Mouse (Mus musculus): Measurements from ENCODE around the gene Filip1. TPM values are rescaled to one million over a fixed set of nuclear protein-coding genes. Genes with fewer than 3 reads are reported as not detected.

Filip1 gene
- polyA plus RNA-seq, 1 experiment from 2014 or later: 4.3 TPM

DNA sequence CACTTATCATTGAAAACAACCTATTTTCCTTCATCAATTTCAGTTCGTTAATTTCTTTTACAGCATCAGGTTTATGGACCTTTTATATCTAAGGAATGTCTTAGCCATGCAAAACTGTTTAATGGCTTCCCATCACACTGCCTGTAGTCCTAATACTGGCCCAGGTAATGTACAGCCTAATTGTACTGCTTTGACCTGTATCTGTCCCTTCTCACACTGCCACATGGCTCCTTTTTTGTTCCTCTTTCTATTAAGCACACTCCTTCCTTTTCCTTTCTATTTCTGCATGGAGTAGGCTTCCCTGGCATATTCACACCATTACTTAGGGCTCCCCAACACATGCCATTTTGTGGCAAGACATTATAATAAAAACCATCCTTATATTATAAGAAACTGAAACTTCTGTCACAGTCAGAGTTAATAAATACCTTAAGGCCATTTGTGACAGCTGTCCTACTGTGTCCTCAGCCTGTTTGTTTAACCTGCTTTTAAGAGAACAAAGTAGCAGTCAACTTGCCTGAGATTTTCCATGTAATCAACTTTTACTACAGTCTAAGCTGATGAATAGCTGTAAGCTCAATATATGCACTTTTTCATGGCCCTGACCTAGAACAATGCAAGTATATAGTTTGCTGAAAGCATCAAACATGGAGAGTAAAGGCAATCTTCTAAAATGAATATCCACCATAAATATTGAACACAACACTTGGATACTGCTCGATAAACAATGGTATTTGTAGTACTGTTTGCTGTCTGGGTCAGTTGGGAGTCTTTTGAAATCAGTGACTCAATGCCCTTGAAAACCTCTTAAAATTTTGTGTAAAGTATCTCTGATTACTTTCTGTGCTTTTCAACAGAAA is 227.5 kb downstream of the Filip1 start:
- H3K4me2 ChIP-seq (replicated peaks): no peak overlapping the region
- ATAC-seq (ENCODE audit: insufficient number of reproducible peaks, insufficient read depth, low FRiP score, low TSS enrichment): no peak
- no peak overlapping the region for H3K27ac ChIP-seq
- no peaks in the 10 kb centered on the region for H3K36me3 ChIP-seq
- no peak overlapping the region for H3K4me3 ChIP-seq
- peaks cover 4% of the 10 kb centered on the region; the same call in 1 of the 2 replicates for H3K4me1 ChIP-seq
- 90% methylated on average over 2 of the region's 2 CpGs for WGBS
- no peaks in the 10 kb centered on the region for H3K9me3 ChIP-seq
- H3K9ac ChIP-seq: no peak overlapping the region
- H3K27me3 ChIP-seq: no peaks in the 10 kb centered on the region

DNA sequence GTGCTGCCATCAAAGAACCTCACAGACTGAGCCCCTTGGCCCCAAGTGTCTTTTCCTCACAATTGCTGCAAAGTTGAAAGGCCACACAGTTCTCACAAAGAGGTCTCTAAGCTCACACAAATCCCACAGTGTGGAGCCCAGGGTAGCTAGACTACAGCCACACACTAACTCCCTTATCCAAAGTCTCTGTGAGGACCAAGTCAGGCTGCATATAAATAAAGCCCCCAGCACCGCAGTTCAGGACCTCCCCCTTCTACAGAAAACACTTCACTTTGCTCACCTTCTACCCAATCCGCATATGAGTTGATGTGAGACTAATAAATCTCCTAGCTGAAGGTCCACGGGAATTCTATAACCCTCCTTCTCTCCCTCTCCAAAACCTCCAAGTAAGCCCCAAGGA is 228.2 kb downstream of the Filip1 start:
- peaks cover 4% of the 10 kb centered on the region; the same call in 1 of the 2 replicates for H3K4me1 ChIP-seq
- no peaks in the 10 kb centered on the region for H3K36me3 ChIP-seq
- WGBS: 62% methylated on average over 3 of the region's 3 CpGs
- no peak overlapping the region for H3K4me3 ChIP-seq
- no peak for ATAC-seq (ENCODE audit: insufficient number of reproducible peaks, insufficient read depth, low FRiP score, low TSS enrichment)
- H3K27me3 ChIP-seq: no peaks in the 10 kb centered on the region
- no peak overlapping the region for H3K4me2 ChIP-seq (replicated peaks)
- H3K9ac ChIP-seq: no peak overlapping the region
- H3K9me3 ChIP-seq: no peaks in the 10 kb centered on the region
- H3K27ac ChIP-seq: no peak overlapping the region

DNA sequence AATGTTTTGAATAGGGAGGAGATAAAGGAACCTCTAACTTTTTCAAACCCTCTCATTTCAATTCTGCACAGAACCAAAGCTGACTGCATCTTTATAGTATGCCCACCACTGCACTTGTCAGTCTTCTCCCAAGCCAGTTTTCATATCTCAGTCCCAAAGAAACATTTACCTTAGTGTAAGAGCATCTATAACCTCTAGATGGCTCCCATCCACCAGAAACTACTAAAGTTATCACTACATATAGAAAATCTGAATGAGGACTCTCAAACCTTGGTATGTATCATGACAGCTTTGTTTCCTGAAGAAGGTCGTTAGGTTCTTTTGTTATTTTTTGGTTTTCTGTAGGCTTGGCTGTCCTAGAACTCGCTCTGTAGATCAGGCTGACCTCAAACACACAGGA is 233.3 kb downstream of the Filip1 start:
- no peak overlapping the region for H3K4me2 ChIP-seq (replicated peaks)
- no peak overlapping the region for H3K4me3 ChIP-seq
- no peaks in the 10 kb centered on the region for H3K9me3 ChIP-seq
- 73% methylated on average over 2 of the region's 2 CpGs for WGBS
- H3K9ac ChIP-seq: no peak overlapping the region
- no peaks in the 10 kb centered on the region for H3K27me3 ChIP-seq
- ATAC-seq (ENCODE audit: insufficient number of reproducible peaks, insufficient read depth, low FRiP score, low TSS enrichment): no peak
- no peak overlapping the region for H3K27ac ChIP-seq
- H3K4me1 ChIP-seq: no peaks in the 10 kb centered on the region
- H3K36me3 ChIP-seq: peaks cover 6% of the 10 kb centered on the region; the same call in 1 of the 2 replicates

GRCm38 (mm10) chr9:79766991-79767545 is 245.6 kb downstream of the Filip1 start:
- WGBS: 89% methylated on average over 5 of the region's 5 CpGs
- no peak overlapping the region for H3K4me2 ChIP-seq (replicated peaks)
- H3K36me3 ChIP-seq: 0 out of 2 replicates have a peak, but pooled peaks cover 3% of the 10 kb centered on the region
- no peaks in the 10 kb centered on the region for H3K4me1 ChIP-seq
- H3K27ac ChIP-seq: no peak overlapping the region
- H3K4me3 ChIP-seq: no peak overlapping the region
- H3K9ac ChIP-seq: no peak overlapping the region
- no peaks in the 10 kb centered on the region for H3K9me3 ChIP-seq
- no peaks in the 10 kb centered on the region for H3K27me3 ChIP-seq
- no peak for ATAC-seq (ENCODE audit: insufficient number of reproducible peaks, insufficient read depth, low FRiP score, low TSS enrichment)

- Histone ChIP-seq H3K27me3 (no peaks in the 10 kb centered on the region), H3K27ac (no peak overlapping the region), H3K9ac (no peak overlapping the region), H3K4me3 (no peak overlapping the region), H3K36me3 (no peaks in the 10 kb centered on the region), H3K4me2 (replicated peaks) (no peak overlapping the region), H3K9me3 (no peaks in the 10 kb centered on the region), H3K4me1 (no peaks in the 10 kb centered on the region)
- 89% methylated on average over 4 of the region's 4 CpGs for WGBS
- ATAC-seq (ENCODE audit: insufficient number of reproducible peaks, insufficient read depth, low FRiP score, low TSS enrichment): no peak
These were observed 247.3 kb downstream of the Filip1 start for GRCm38 (mm10) chr9:79765329-79765728.

Other genes with a start within 250 kb of the Filip1 start
- 57.3 and 60.8 TPM in 2 replicates for gene Tmem30a, start 219.3 kb downstream of the Filip1 start, polyA plus RNA-seq (2016; fragmentation: Nextera tagmentation; extraction: Ambion mirVana)
- 79.4 and 82.2 TPM in 2 replicates for gene Senp6, start 54.1 kb upstream of the Filip1 start, polyA plus RNA-seq (2016; fragmentation: Nextera tagmentation; extraction: Ambion mirVana)
- 12.6 and 15.0 TPM in 2 replicates for gene Myo6, start 152.2 kb upstream of the Filip1 start, polyA plus RNA-seq (2016; fragmentation: Nextera tagmentation; extraction: Ambion mirVana)

Measured in embryonic facial prominence, embryonic 12.5 days (tissue).